Comparison of ENCODE assay signal across 8 mouse cellular contexts in the genomic region with DNA sequence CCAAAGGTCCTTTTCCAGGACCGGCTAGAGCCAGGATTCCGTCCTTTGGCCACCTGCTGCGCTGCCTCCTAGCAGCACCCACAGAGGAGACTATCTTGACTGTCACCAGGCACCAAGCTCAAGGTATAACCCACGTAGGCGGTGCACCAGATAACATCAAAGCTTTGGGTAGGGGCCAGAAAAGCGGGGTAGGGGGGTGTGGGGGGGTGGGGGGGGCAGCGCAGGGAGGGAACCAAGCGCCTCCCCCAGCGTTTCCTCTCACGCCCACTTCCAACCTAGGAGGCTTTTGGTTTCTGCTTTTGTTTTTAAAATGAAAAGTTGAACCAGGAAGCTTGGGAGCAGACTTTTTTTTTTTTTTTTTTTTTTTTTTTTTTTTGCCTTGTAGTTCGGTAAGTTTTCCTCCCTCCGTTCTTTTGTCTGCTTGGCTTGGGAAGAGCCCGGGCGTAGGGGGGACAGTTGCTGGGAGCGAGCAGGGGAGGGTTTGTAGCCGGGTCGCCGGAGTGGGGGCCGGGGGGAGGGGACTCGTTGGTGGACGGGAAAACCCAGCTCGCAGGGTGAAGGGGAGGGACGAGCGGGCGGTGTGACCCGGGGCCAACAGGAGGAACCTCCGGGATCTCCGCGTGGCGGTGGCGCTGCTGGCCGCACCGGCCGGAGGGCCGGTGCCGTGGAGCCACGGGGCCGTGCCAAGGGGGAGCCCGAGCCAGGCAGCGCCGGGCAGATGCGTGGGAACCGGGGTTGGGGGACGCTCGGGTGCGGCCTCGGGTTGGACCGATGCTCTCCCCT. TPM values are rescaled to one million over a fixed set of nuclear protein-coding genes. Genes with fewer than 3 reads are reported as not detected.
DNase-seq lines count a peak whose midpoint lies in the region; ATAC-seq and TF ChIP-seq lines count a peak whose summit lies in the region.

No protein-coding gene starts in this region.

- peak overlapping the region; percentile 80 for H3K9ac ChIP-seq in forebrain, embryonic 13.5 days
- H3K9ac ChIP-seq in lung, postnatal 0 days (replicated peaks; ENCODE audit: low read depth), result peak overlapping the region; percentile 59

- no peak for ATAC-seq in forebrain, embryonic 13.5 days
- ATAC-seq in lung, postnatal 0 days, result peak; percentile 23

- no peaks in the 10 kb centered on the region for H3K9me3 ChIP-seq in forebrain, embryonic 13.5 days (replicated peaks)
- no peaks in the 10 kb centered on the region for H3K9me3 ChIP-seq in lung, postnatal 0 days (ENCODE audit: low read length)

- peak overlapping the region; percentile 85 for H3K4me2 ChIP-seq in forebrain, embryonic 13.5 days
- peak overlapping the region; percentile 56 for H3K4me2 ChIP-seq in lung, postnatal 0 days (replicated peaks; ENCODE audit: low read depth, low read length)

- no peak for TF ChIP-seq EP300 in lung, postnatal 0 days (IDR thresholded peaks at IDR 0.05)

- WGBS in forebrain, embryonic 13.5 days, result under 1% methylated on average over 44 of the region's 48 CpGs
- WGBS in lung, postnatal 0 days, result under 1% methylated on average over 36 of the region's 48 CpGs

- DNase-seq in CD8-positive naive resting alpha-beta T cell, adult 2 months (ENCODE audit: low read depth in 2 of 2, low spot score in 2 of 2), result peak; percentile 52 to 59
- peak; percentile 85 to 86 for DNase-seq in heart, postnatal 10 days
- DNase-seq in layer of hippocampus, adult 18-20 months (ENCODE audit: low spot score in 2 of 2), result peak; percentile 21 to 31
- peak; percentile 86 for DNase-seq in lung, postnatal 0 days (ENCODE audit: low spot score)
- peak; percentile 62 for DNase-seq in ovary, postnatal 14 days (ENCODE audit: low spot score)
- DNase-seq in thymus, postnatal 10 days (ENCODE audit: low spot score in 2 of 2), result peak; percentile 60 to 63

- H3K4me3 ChIP-seq in brown adipose tissue, adult 24 weeks (ENCODE audit: insufficient read depth, low read depth, low read length), result peak overlapping the region; percentile 99
- peak overlapping the region; percentile 90 for H3K4me3 ChIP-seq in forebrain, embryonic 13.5 days
- peak overlapping the region; percentile 92 for H3K4me3 ChIP-seq in lung, postnatal 0 days (ENCODE audit: low read depth, low read length)

- peak; percentile 29; the same call in 1 of the 2 replicates for TF ChIP-seq CTCF in lung, postnatal 0 days (IDR thresholded peaks at IDR 0.05)

- peak overlapping the region; percentile 88 for H3K27ac ChIP-seq in brown adipose tissue, adult 24 weeks (replicated peaks; ENCODE audit: low read depth, low read length)
- H3K27ac ChIP-seq in forebrain, embryonic 13.5 days, result peak overlapping the region; percentile 70
- H3K27ac ChIP-seq in lung, postnatal 0 days (ENCODE audit: low read length), result peak overlapping the region; percentile 89

- H3K4me1 ChIP-seq in brown adipose tissue, adult 24 weeks (ENCODE audit: control insufficient read depth, insufficient read depth, insufficient read length, low read length), result 0 out of 2 replicates have a peak, but pooled peaks cover 3% of the 10 kb centered on the region
- H3K4me1 ChIP-seq in forebrain, embryonic 13.5 days, result peaks cover 26% of the 10 kb centered on the region
- H3K4me1 ChIP-seq in lung, postnatal 0 days (ENCODE audit: insufficient read depth, low read depth, low read length), result no peaks in the 10 kb centered on the region; the same call in 1 of the 2 replicates

- no peaks in the 10 kb centered on the region for H3K27me3 ChIP-seq in forebrain, embryonic 13.5 days
- no peaks in the 10 kb centered on the region for H3K27me3 ChIP-seq in lung, postnatal 0 days (replicated peaks; ENCODE audit: insufficient read depth, low read length)

- intact Hi-C loops in heart, postnatal 10 days (cut with DNase I), result loop anchor here (2.0 kb wide), 2 partner anchors 302 to 340 kb away; no protein-coding TSS in a partner anchor

- no peaks in the 10 kb centered on the region for H3K36me3 ChIP-seq in forebrain, embryonic 13.5 days (ENCODE audit: poor library complexity, severe bottlenecking)
- H3K36me3 ChIP-seq in lung, postnatal 0 days (ENCODE audit: insufficient read depth, low read length), result no peaks in the 10 kb centered on the region

RNA-seq across cellular contexts. Expression of a gene that starts 2.6 kb away (rescaled TPM):
- 11.3 and 16.4 TPM in 2 replicates for polyA plus RNA-seq in brown adipose tissue, adult 24 weeks (2012; ENCODE audit: insufficient read depth, insufficient read length, missing spikeins)
- polyA plus RNA-seq in forebrain, embryonic 13.5 days (2015; fragmentation: Nextera tagmentation; extraction: Ambion mirVana), result 16.4 and 16.8 TPM in 2 replicates
- total RNA-seq in heart, postnatal 10 days (2021), result 10 to 100 TPM; 24.2 to 24.3 TPM
- 10 to 100 TPM; 23.4 to 27.7 TPM for total RNA-seq in layer of hippocampus, adult 18-20 months (2021)
- polyA plus RNA-seq in lung, postnatal 0 days (2015; fragmentation: Nextera tagmentation; extraction: Ambion mirVana), result 7.7 and 11.3 TPM in 2 replicates

Comparison
In these comparisons a context has a peak if more than half of its experiments do, and no peak if none do; other contexts are left out.
1. DNase-seq: peak in every context shown above with its lines; median percentile 86 in lung, postnatal 0 days; 86 in heart, postnatal 10 days; 62 in ovary, postnatal 14 days; 62 in thymus, postnatal 10 days; 56 in CD8-positive naive resting alpha-beta T cell, adult 2 months; 26 in layer of hippocampus, adult 18-20 months.